8 mouse cellular contexts compared by ENCODE assay signal in genomic region chr9:40685801-40686420, GRCm38 (mm10). TPM values are rescaled to one million over a fixed set of nuclear protein-coding genes. Genes with fewer than 3 reads are reported as not detected.
DNase-seq lines count a peak whose midpoint lies in the region; ATAC-seq and TF ChIP-seq lines count a peak whose summit lies in the region.

Gene Clmp (plus strand): TSS chr9:40685962.

- peak within 1 kb of the TSS; percentile 78 for H3K9ac ChIP-seq in forebrain, embryonic 16.5 days (replicated peaks; ENCODE audit: low read depth, low read length)
- H3K9ac ChIP-seq in intestine, embryonic 16.5 days (ENCODE audit: low read depth, low read length), result peak within 1 kb of the TSS; percentile 81
- H3K9ac ChIP-seq in liver, embryonic 15.5 days, result no peak within 1 kb of the TSS

- no peaks in the 10 kb centered on the region for H3K9me3 ChIP-seq in forebrain, embryonic 16.5 days (ENCODE audit: control insufficient read depth, low read length)
- no peaks in the 10 kb centered on the region for H3K9me3 ChIP-seq in intestine, embryonic 16.5 days (ENCODE audit: control insufficient read depth, low read length)
- no peaks in the 10 kb centered on the region for H3K9me3 ChIP-seq in liver, embryonic 15.5 days (replicated peaks)

- H3K4me1 ChIP-seq in forebrain, embryonic 16.5 days (replicated peaks; ENCODE audit: control insufficient read depth, insufficient read depth, low read length), result peaks cover 27% of the 10 kb centered on the region
- no peaks in the 10 kb centered on the region; the same call in 1 of the 2 replicates for H3K4me1 ChIP-seq in intestine, embryonic 16.5 days (ENCODE audit: control insufficient read depth, insufficient read depth, low read length)
- H3K4me1 ChIP-seq in liver, embryonic 15.5 days (replicated peaks), result no peaks in the 10 kb centered on the region
- H3K4me1 ChIP-seq in small intestine, adult 2 months (ENCODE audit: control insufficient read depth, insufficient read depth, insufficient read length, low read length), result no peaks in the 10 kb centered on the region

- peak within 1 kb of the TSS; percentile 92 for H3K27ac ChIP-seq in forebrain, embryonic 16.5 days (ENCODE audit: low read length)
- peak within 1 kb of the TSS; percentile 93 for H3K27ac ChIP-seq in intestine, embryonic 16.5 days (ENCODE audit: low read length)
- no peak within 1 kb of the TSS for H3K27ac ChIP-seq in liver, embryonic 15.5 days (replicated peaks)
- H3K27ac ChIP-seq in small intestine, adult 2 months (ENCODE audit: insufficient read depth, low read depth, low read length), result peak within 1 kb of the TSS; percentile 75

- no peaks in the 10 kb centered on the region for H3K36me3 ChIP-seq in forebrain, embryonic 16.5 days (ENCODE audit: control insufficient read depth, insufficient read depth)
- H3K36me3 ChIP-seq in intestine, embryonic 16.5 days (ENCODE audit: control insufficient read depth, insufficient read depth, low read length), result no peaks in the 10 kb centered on the region
- no peaks in the 10 kb centered on the region for H3K36me3 ChIP-seq in liver, embryonic 15.5 days (replicated peaks)
- no peaks in the 10 kb centered on the region for H3K36me3 ChIP-seq in small intestine, adult 2 months (ENCODE audit: control insufficient read depth, insufficient read depth, low read length)

- under 1% methylated on average over 51 of the region's 53 CpGs for WGBS in forebrain, embryonic 16.5 days
- WGBS in intestine, embryonic 16.5 days, result under 1% methylated on average over 50 of the region's 53 CpGs
- 1% methylated on average over 53 of the region's 53 CpGs for WGBS in liver, embryonic 15.5 days (ENCODE audit: insufficient replicate concordance)
- WGBS in small intestine, adult 2 months, result 1% methylated on average over 53 of the region's 53 CpGs

- H3K4me2 ChIP-seq in forebrain, embryonic 16.5 days (ENCODE audit: low read length), result peak within 1 kb of the TSS; percentile 66
- H3K4me2 ChIP-seq in intestine, embryonic 16.5 days (ENCODE audit: low read depth, low read length), result peak within 1 kb of the TSS; percentile 79
- H3K4me2 ChIP-seq in liver, embryonic 15.5 days, result peak within 1 kb of the TSS; percentile 65

- H3K27me3 ChIP-seq in forebrain, embryonic 16.5 days (replicated peaks; ENCODE audit: control insufficient read depth, insufficient read depth, low read length), result no peaks in the 10 kb centered on the region
- H3K27me3 ChIP-seq in intestine, embryonic 16.5 days (replicated peaks; ENCODE audit: control insufficient read depth, insufficient read depth, low read length), result no peaks in the 10 kb centered on the region; the same call in 1 of the 2 replicates
- peaks cover 46% of the 10 kb centered on the region for H3K27me3 ChIP-seq in liver, embryonic 15.5 days
- peaks cover 10% of the 10 kb centered on the region for H3K27me3 ChIP-seq in small intestine, adult 2 months (ENCODE audit: control insufficient read depth, insufficient read depth, low read length)

- DNase-seq in adrenal gland, adult 2 months, result peak; percentile 28
- no peak for DNase-seq in adrenal gland, adult 8-10 months
- DNase-seq in thymus, postnatal 14 days, result peak; percentile 5
- DNase-seq in thymus, postnatal 10 days (ENCODE audit: low spot score in 2 of 2), result no peak

- no peak for TF ChIP-seq CTCF in small intestine, adult 2 months (IDR thresholded peaks at IDR 0.05; ENCODE audit: extremely low read depth, insufficient read length, insufficient replicate concordance, low read depth, low read length)

- ATAC-seq in forebrain, embryonic 16.5 days, result peak; percentile 80
- peak; percentile 73 for ATAC-seq in intestine, embryonic 16.5 days
- ATAC-seq in liver, embryonic 15.5 days (ENCODE audit: insufficient read depth), result no peak

- H3K4me3 ChIP-seq in forebrain, embryonic 16.5 days (replicated peaks; ENCODE audit: low read length), result peak within 1 kb of the TSS; percentile 57
- peak within 1 kb of the TSS; percentile 73 for H3K4me3 ChIP-seq in intestine, embryonic 16.5 days (ENCODE audit: low read length)
- peak within 1 kb of the TSS; percentile 49 for H3K4me3 ChIP-seq in liver, embryonic 15.5 days (replicated peaks)
- H3K4me3 ChIP-seq in small intestine, adult 2 months (ENCODE audit: low read depth, low read length), result peak within 1 kb of the TSS; percentile 74

- TF ChIP-seq POLR2A in small intestine, adult 2 months (IDR thresholded peaks at IDR 0.05; ENCODE audit: low read depth, low read length), result no peak

RNA-seq across cellular contexts. Expression of gene Clmp, which starts in this region (rescaled TPM):
- 1 to 10 TPM; 6.3 TPM for total RNA-seq in adrenal gland, adult 2 months (2021)
- polyA plus RNA-seq in adrenal gland, adult 2 months (2012; rRNA removed), result 25.4 and 29.5 TPM in 2 replicates
- total RNA-seq in adrenal gland, adult 8-10 months (2022), result 10 to 100 TPM in 1 of 4 experiments, 1 to 10 TPM in 3; 3.5 to 10.5 (median 5.9) TPM
- polyA plus RNA-seq in forebrain, embryonic 16.5 days (2015; fragmentation: Nextera tagmentation; extraction: Ambion mirVana), result 64.7 and 65.5 TPM in 2 replicates
- polyA plus RNA-seq in intestine, embryonic 16.5 days (2015; fragmentation: Nextera tagmentation; extraction: Ambion mirVana), result 20.9 and 22.2 TPM in 2 replicates
- 0.75 and 0.92 TPM in 2 replicates for polyA plus RNA-seq in liver, embryonic 15.5 days (2015; fragmentation: Nextera tagmentation; extraction: Ambion mirVana)
- polyA plus RNA-seq in small intestine, adult 2 months (2012; rRNA removed), result 34.0 and 37.6 TPM in 2 replicates

Comparison
In these comparisons a context has a peak if more than half of its experiments do, and no peak if none do; other contexts are left out.
1. RNA of gene Clmp (polyA plus RNA-seq): 64.7 to 65.5 TPM in forebrain, embryonic 16.5 days, 34.0 to 37.6 TPM in small intestine, adult 2 months, 25.4 to 29.5 TPM in adrenal gland, adult 2 months and 20.9 to 22.2 TPM in intestine, embryonic 16.5 days; 0.75 to 0.92 TPM in liver, embryonic 15.5 days; every median in the first group is over 10 times any median in the second.
2. DNase-seq: peak in adrenal gland, adult 2 months (single experiment) and thymus, postnatal 14 days (single experiment); none in adrenal gland, adult 8-10 months (single experiment) and thymus, postnatal 10 days (0 of 2).
3. Peak in every context shown above with its lines, with median percentiles within 50 percentile points of each other: H3K4me2 ChIP-seq and H3K4me3 ChIP-seq.